Mouse (Mus musculus): ENCODE results near the gene Znrf1. TPM values are rescaled to one million over a fixed set of nuclear protein-coding genes. Genes with fewer than 3 reads are reported as not detected.
A peak's percentile ranks its signal among the peaks of the same experiment; 100 is the strongest.

Znrf1 gene
- polyA plus RNA-seq, 1 experiment, result 166 TPM

DNA sequence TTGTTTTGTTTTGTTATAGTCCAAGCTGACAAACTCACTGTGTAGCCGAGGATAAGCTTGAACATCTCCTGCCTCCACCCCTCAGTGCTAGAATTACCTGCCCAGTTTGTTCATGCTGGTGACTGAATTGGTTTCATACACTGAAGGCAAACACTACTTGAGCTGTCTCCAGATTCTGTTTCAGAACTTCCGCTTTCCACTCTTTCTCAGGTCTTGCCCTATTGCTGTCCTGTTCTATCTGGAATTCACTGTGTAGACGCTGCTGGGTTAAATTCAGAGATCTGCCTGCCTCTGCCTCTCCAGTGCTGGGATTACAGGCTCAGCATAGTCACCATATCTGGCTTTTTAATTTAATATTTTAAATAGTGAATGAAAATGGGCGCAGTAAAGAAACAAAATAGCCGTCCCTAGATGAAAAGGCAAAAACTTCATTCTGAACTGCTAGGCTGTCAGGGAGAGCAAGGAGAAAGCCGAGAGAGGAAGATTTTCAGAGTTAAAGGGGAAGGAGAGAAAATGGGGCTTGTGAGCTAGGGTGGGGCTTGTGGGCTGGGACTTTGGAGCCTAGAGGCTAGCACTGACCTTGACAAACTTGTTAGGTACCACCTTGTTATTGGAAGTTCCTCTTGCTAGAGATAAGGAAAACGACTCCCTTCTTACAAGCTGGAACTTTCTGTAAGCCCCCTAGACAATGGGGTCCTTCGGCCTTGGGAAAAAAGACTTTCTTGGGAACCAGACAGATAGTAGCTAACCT is 9.7 kb downstream of the Znrf1 start:
- no peak overlapping the region for H3K27ac ChIP-seq (ENCODE audit: insufficient read depth, low read length)

DNA sequence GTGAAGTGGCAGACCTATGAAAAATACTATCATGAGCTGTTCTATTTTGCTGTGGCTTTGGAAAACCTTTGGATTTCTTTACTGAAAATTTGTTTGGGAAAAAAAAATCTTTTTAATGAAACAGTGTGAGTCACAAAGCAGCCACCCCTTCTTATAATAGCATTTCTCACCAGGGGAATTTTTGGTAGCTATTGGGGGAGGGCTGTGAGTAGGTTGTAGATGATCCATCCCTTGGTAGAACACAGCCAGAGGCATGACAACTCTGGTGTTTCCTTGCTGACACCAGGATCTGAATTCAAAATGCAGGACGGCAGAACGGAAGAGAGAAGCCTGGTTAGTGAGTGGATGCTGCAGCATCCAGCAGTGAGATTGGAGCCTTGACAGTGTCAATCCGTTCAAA is 11.2 kb downstream of the Znrf1 start:
- TF ChIP-seq CTCF (IDR thresholded peaks at IDR 0.05; ENCODE audit: extremely low read depth, insufficient read depth, low read length) (no peak), POLR2A (IDR thresholded peaks at IDR 0.05; ENCODE audit: extremely low read depth, insufficient read depth, low read length) (no peak)
- peaks cover 8% of the 10 kb centered on the region for H3K4me1 ChIP-seq (ENCODE audit: control insufficient read depth, insufficient read depth, low read length)
- no peak overlapping the region for H3K27ac ChIP-seq (ENCODE audit: insufficient read depth, low read length)
- no peak overlapping the region for H3K4me3 ChIP-seq (ENCODE audit: insufficient read depth, low read length)

More for the DNA sequence above, 9.7 kb downstream of the Znrf1 start:
- H3K4me3 ChIP-seq (ENCODE audit: insufficient read depth, low read length), result no peak overlapping the region
- TF ChIP-seq CTCF (IDR thresholded peaks at IDR 0.05; ENCODE audit: extremely low read depth, insufficient read depth, low read length) (no peak), POLR2A (IDR thresholded peaks at IDR 0.05; ENCODE audit: extremely low read depth, insufficient read depth, low read length) (no peak)
- H3K4me1 ChIP-seq (ENCODE audit: control insufficient read depth, insufficient read depth, low read length), result peaks cover 9% of the 10 kb centered on the region

DNA sequence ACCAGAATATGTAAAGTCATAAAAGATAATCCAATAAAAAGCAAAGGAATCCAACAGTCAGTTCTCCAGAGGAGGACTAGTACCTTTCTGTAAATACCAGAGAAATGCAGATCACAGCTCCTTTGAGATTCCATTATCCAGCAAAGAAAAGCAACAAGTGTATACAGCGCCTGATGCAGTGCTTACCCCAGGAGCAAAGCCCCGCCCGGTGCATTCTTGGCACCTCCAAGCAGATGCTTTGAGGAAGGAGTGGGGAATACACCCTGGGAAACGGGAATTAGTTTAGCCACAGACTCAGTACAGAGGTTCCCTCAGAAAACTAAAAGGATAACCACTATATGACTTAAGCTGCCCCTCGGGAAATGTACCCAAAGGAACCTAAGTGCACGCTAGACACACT is 12.3 kb downstream of the Znrf1 start:
- TF ChIP-seq CTCF (IDR thresholded peaks at IDR 0.05; ENCODE audit: extremely low read depth, insufficient read depth, low read length) (no peak), POLR2A (IDR thresholded peaks at IDR 0.05; ENCODE audit: extremely low read depth, insufficient read depth, low read length) (no peak)
- Histone ChIP-seq H3K4me3 (ENCODE audit: insufficient read depth, low read length) (no peak overlapping the region), H3K4me1 (ENCODE audit: control insufficient read depth, insufficient read depth, low read length) (peaks cover 11% of the 10 kb centered on the region), H3K27ac (ENCODE audit: insufficient read depth, low read length) (no peak overlapping the region)

DNA sequence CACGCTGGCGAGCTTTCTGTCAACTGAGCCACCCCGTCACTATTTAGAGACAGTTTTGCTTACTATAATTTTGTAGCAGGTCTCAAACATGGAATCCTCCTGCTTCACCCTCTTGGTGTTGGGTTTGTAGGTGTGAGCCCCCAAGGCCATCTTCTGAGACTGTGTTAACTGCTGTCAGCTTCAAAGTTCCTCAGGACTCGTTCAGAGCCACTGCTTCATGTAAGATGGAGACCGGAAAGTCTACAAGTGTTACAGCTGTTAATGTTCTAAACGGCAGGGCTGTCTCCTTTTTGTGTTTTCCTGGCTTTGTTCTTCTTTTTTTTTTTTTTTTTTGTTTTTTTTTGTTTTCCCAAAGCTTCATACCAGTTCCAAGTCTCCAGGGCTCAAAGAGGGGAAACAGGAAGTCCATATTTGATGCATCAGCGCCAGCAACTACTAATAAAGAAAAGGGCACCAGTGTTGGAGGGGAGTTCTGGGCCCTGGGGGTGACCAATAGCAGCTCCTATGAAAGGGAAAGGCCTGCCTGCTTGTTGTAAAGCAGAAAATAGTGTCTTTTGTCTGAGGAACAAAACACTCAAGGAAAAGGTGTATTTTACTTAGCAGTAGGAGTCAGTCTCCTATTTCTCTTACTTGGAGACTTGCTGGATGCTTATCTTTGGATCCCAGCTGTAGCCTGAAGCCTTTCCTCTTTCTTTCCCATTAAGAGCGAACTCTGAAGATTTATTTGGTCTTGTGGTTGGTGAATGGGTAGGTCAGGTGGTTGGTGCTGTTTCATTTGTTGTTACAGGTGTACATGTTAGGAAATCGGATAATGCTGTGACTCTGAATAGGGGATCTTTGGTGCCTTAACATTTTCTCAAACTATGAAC is 14.3 kb downstream of the Znrf1 start:
- no peak for TF ChIP-seq POLR2A (IDR thresholded peaks at IDR 0.05; ENCODE audit: extremely low read depth, insufficient read depth, low read length)
- no peak for TF ChIP-seq CTCF (IDR thresholded peaks at IDR 0.05; ENCODE audit: extremely low read depth, insufficient read depth, low read length)
- Histone ChIP-seq H3K27ac (ENCODE audit: insufficient read depth, low read length) (peak overlapping the region; percentile 89), H3K4me1 (ENCODE audit: control insufficient read depth, insufficient read depth, low read length) (peaks cover 12% of the 10 kb centered on the region), H3K4me3 (ENCODE audit: insufficient read depth, low read length) (no peak overlapping the region)

DNA sequence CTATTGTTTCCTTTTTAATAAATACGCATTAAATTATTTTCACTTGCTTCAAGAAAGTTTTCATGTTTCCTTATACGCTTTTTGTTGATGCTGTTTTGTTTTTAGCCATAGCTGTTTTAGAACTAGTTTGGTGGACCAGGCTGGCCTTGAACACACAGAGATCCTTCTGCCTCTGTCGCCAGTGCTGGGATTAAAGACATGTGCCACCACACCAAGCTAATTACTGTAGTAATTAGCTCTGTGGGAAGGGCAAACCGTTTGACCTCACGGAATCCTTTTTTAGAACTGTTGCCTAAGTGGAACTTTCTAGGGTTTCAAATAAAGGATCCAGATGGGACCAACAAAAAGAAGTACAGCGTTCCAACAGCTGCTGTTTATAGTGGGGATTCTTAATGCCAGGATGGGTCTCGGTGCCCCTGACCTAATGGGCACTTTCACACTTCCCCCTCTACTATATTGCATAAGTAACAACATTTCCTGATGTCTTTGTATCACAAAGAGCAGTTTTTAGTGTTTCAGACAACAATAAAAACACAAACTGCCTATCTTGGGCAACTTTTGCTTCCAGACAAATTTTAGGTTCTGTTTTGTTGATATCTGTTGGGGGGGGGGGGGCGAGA is 15.7 kb downstream of the Znrf1 start:
- no peak for TF ChIP-seq CTCF (IDR thresholded peaks at IDR 0.05; ENCODE audit: extremely low read depth, insufficient read depth, low read length)
- TF ChIP-seq POLR2A (IDR thresholded peaks at IDR 0.05; ENCODE audit: extremely low read depth, insufficient read depth, low read length), result no peak
- no peak overlapping the region for H3K27ac ChIP-seq (ENCODE audit: insufficient read depth, low read length)
- H3K4me1 ChIP-seq (ENCODE audit: control insufficient read depth, insufficient read depth, low read length), result peaks cover 11% of the 10 kb centered on the region
- no peak overlapping the region for H3K4me3 ChIP-seq (ENCODE audit: insufficient read depth, low read length)

DNA sequence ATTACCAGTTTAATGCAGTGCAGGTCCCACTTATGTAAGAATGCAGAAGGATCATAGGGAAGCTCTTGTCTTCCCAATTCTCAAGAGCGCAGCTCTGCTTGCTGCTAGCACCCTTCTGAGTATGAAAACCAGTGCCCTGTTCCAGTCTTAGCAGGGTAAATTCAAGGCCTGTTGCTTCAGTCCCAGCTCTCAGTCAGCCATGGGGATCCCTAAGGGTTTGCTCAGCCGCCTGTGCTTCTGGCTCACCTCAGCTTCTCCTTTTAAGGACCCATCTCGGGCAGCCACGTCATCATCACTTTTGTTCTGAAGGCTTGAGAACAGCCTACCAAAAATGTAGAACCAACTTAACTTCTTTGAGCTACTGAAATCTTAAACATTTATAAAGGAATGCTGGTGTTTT is 25.9 kb downstream of the Znrf1 start:
- Histone ChIP-seq H3K27ac (ENCODE audit: insufficient read depth, low read length) (peak overlapping the region; percentile 32), H3K4me3 (ENCODE audit: insufficient read depth, low read length) (no peak overlapping the region), H3K4me1 (ENCODE audit: control insufficient read depth, insufficient read depth, low read length) (peaks cover 16% of the 10 kb centered on the region)
- TF ChIP-seq CTCF (IDR thresholded peaks at IDR 0.05; ENCODE audit: extremely low read depth, insufficient read depth, low read length) (no peak), POLR2A (IDR thresholded peaks at IDR 0.05; ENCODE audit: extremely low read depth, insufficient read depth, low read length) (no peak)

DNA sequence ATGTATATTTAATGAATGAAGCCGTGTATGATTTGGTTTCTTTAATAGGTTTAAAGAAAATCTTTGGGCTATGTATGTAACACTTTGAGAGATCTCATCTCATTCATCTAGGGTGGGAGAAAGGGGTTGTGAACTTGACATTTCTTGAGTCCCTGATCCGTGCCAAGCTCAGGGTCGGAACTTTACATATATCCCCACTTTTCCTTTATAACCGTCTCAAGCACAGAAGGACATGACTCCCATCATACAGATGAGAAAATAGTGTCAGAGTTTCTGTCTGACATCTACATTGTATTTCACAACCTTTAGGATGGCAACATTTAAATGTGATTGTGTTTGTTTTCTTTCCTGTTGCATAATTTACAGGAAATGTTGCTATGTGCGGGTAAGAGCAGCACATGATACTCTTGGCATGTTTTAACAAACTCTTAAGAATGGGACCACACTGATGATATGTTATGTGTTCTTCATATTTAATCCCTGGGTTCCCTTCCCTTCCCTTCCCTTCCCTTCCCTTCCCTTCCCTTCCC is 26.4 kb downstream of the Znrf1 start:
- Histone ChIP-seq H3K4me3 (ENCODE audit: insufficient read depth, low read length) (no peak overlapping the region), H3K27ac (ENCODE audit: insufficient read depth, low read length) (no peak overlapping the region), H3K4me1 (ENCODE audit: control insufficient read depth, insufficient read depth, low read length) (peaks cover 16% of the 10 kb centered on the region)
- no peak for TF ChIP-seq CTCF (IDR thresholded peaks at IDR 0.05; ENCODE audit: extremely low read depth, insufficient read depth, low read length)

DNA sequence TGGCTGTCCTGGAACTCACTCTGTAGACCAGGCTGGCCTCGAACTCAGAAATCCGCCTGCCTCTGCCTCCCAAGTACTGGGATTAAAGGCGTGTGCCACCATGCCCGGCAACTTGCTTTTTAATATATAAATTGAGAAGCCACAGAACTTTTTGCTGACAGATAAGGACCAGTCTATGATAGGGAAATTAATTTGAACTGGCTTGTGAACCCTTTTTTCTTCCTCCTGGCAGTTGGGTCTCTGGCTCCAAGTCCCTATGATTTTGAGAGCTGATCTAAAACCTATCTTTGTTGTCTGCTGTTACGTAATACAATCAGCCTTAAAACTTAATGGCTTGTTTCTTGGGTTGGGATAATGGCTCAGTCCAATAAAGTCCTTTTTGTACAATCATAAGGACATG is 27.2 kb downstream of the Znrf1 start:
- H3K4me3 ChIP-seq (ENCODE audit: insufficient read depth, low read length), result no peak overlapping the region
- H3K4me1 ChIP-seq (ENCODE audit: control insufficient read depth, insufficient read depth, low read length), result peaks cover 18% of the 10 kb centered on the region
- no peak overlapping the region for H3K27ac ChIP-seq (ENCODE audit: insufficient read depth, low read length)
- TF ChIP-seq CTCF (IDR thresholded peaks at IDR 0.05; ENCODE audit: extremely low read depth, insufficient read depth, low read length) (no peak), POLR2A (IDR thresholded peaks at IDR 0.05; ENCODE audit: extremely low read depth, insufficient read depth, low read length) (no peak)

DNA sequence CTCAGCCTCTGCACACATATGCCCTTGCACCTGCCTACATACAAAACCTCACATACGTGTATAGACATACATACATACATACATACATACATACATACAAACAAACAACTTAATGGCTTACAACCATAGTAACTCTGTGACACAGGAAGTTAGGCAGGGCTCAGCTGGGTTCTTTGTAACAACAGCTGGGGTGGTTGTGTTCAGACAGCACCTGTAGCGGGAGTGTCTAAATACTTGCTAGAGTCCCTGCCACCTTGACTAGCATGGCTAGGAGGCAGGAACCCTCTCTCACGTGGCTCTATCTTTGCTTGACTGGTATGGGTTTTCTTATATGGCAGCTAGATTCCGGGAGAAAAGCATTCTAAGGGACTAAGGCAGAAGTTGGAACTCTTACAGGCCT is 27.8 kb downstream of the Znrf1 start:
- TF ChIP-seq POLR2A (IDR thresholded peaks at IDR 0.05; ENCODE audit: extremely low read depth, insufficient read depth, low read length), result no peak
- no peak for TF ChIP-seq CTCF (IDR thresholded peaks at IDR 0.05; ENCODE audit: extremely low read depth, insufficient read depth, low read length)
- Histone ChIP-seq H3K27ac (ENCODE audit: insufficient read depth, low read length) (no peak overlapping the region), H3K4me1 (ENCODE audit: control insufficient read depth, insufficient read depth, low read length) (peaks cover 16% of the 10 kb centered on the region), H3K4me3 (ENCODE audit: insufficient read depth, low read length) (no peak overlapping the region)
